Mouse (Mus musculus) neural tube, embryonic 15.5 days (tissue): ENCODE results near the gene Vps35l. TPM values are rescaled to one million over a fixed set of nuclear protein-coding genes. Genes with fewer than 3 reads are reported as not detected.

Experiments used
- ATAC-seq: fragments of 200-750 bp; cut with Nextera tagmentation; 2 replicates; pipeline ENCODE4 v1.8.0; 2017; ENCODE audit warnings: mild to moderate bottlenecking, moderate TSS enrichment, moderate library complexity; ENCODE audit not compliant: low FRiP score
- H3K27ac ChIP-seq: fragments of 300-500 bp; sonication (generic); replicated peaks from 2 replicates; pipeline ENCODE4 v1.5.1; 2015; ENCODE audit warnings: mild to moderate bottlenecking, inconsistent platforms
- H3K27me3 ChIP-seq: fragments of 300-500 bp; sonication (generic); replicated peaks from 2 replicates; pipeline ENCODE4 v1.6.1; 2015; ENCODE audit warnings: inconsistent platforms
- H3K36me3 ChIP-seq: fragments of 300-500 bp; sonication (generic); 2 replicates; pipeline ENCODE4 v1.6.1; 2015; ENCODE audit warnings: inconsistent platforms
- H3K4me1 ChIP-seq: fragments of 300-500 bp; sonication (generic); 2 replicates; pipeline ENCODE4 v1.6.1; 2015; ENCODE audit warnings: inconsistent platforms
- H3K4me2 ChIP-seq: fragments of 300-500 bp; sonication (generic); 2 replicates; pipeline ENCODE4 v1.6.1; 2015; ENCODE audit warnings: inconsistent platforms, mild to moderate bottlenecking, moderate library complexity
- H3K4me3 ChIP-seq: fragments of 300-500 bp; sonication (generic); replicated peaks from 2 replicates; pipeline ENCODE4 v1.5.1; 2015; ENCODE audit warnings: mild to moderate bottlenecking, inconsistent platforms
- H3K9ac ChIP-seq: fragments of 300-500 bp; sonication (generic); replicated peaks from 2 replicates; pipeline ENCODE4 v1.6.1; 2015; ENCODE audit warnings: mild to moderate bottlenecking, inconsistent platforms
- H3K9me3 ChIP-seq: fragments of 300-500 bp; sonication (generic); replicated peaks from 2 replicates; pipeline ENCODE4 v1.6.1; 2016; ENCODE audit warnings: inconsistent platforms
- WGBS: fragments of 180-500 bp; shearing (Covaris S2); methylation state at CpG from one replicate; pipeline ENCODE4 v1.1.7; 2015; ENCODE audit warnings: mixed read lengths; 5-methylcytosine and 5-hydroxymethylcytosine counted together
- polyA plus RNA-seq: library from polyadenylated mRNA; unstranded; fragments of >200 nt; fragmentation: Nextera tagmentation; extraction: Ambion mirVana; gene quantifications from 2 replicates; pipeline ENCODE4 v1.2.1, GENCODE M21; 2015

Vps35l gene
- polyA plus RNA-seq, 1 experiment from 2014 or later: 91.9 TPM

GRCm38 (mm10) chr7:118783305-118784001 is 43.4 kb downstream of the Vps35l start:
- Histone ChIP-seq H3K36me3 (peaks cover 63% of the 10 kb centered on the region), H3K4me2 (no peak overlapping the region), H3K27me3 (no peaks in the 10 kb centered on the region), H3K9ac (no peak overlapping the region), H3K9me3 (no peaks in the 10 kb centered on the region), H3K4me3 (no peak overlapping the region), H3K4me1 (no peaks in the 10 kb centered on the region), H3K27ac (no peak overlapping the region)
- whole genome bisulfite sequencing: 91% methylated on average over 9 of the region's 11 CpGs
- no peak for ATAC-seq

- Histone ChIP-seq H3K4me2 (no peak overlapping the region), H3K27ac (no peak overlapping the region), H3K9ac (no peak overlapping the region), H3K4me1 (no peaks in the 10 kb centered on the region), H3K4me3 (no peak overlapping the region), H3K27me3 (no peaks in the 10 kb centered on the region), H3K9me3 (no peaks in the 10 kb centered on the region), H3K36me3 (peaks cover 53% of the 10 kb centered on the region)
- ATAC-seq: no peak
- WGBS: 88% methylated on average over 6 of the region's 6 CpGs
Measured at GRCm38 (mm10) chr7:118786091-118786490, 46.1 kb downstream of the Vps35l start.

GRCm38 (mm10) chr7:118787326-118787725 is 47.3 kb downstream of the Vps35l start:
- 94% methylated on average over 5 of the region's 5 CpGs for whole genome bisulfite sequencing

GRCm38 (mm10) chr7:118788481-118788880 is 48.5 kb downstream of the Vps35l start:
- peaks cover 61% of the 10 kb centered on the region for H3K36me3 ChIP-seq
- no peak for ATAC-seq
- H3K4me2 ChIP-seq: no peak overlapping the region
- no peaks in the 10 kb centered on the region for H3K9me3 ChIP-seq
- no peak overlapping the region for H3K4me3 ChIP-seq
- H3K27me3 ChIP-seq: no peaks in the 10 kb centered on the region
- no peak overlapping the region for H3K27ac ChIP-seq
- H3K9ac ChIP-seq: no peak overlapping the region
- H3K4me1 ChIP-seq: no peaks in the 10 kb centered on the region
- WGBS: 75% methylated on average over 7 of the region's 7 CpGs

More at GRCm38 (mm10) chr7:118787326-118787725, 47.3 kb downstream of the Vps35l start:
- no peak overlapping the region for H3K27ac ChIP-seq
- H3K4me2 ChIP-seq: no peak overlapping the region
- no peak overlapping the region for H3K4me3 ChIP-seq
- ATAC-seq: no peak
- peaks cover 56% of the 10 kb centered on the region for H3K36me3 ChIP-seq
- H3K9ac ChIP-seq: no peak overlapping the region
- no peaks in the 10 kb centered on the region for H3K9me3 ChIP-seq
- H3K27me3 ChIP-seq: no peaks in the 10 kb centered on the region
- no peaks in the 10 kb centered on the region for H3K4me1 ChIP-seq

- ATAC-seq: no peak
- 90% methylated on average over 5 of the region's 5 CpGs for WGBS
- H3K27ac ChIP-seq: no peak overlapping the region
- no peak overlapping the region for H3K4me3 ChIP-seq
- no peak overlapping the region for H3K9ac ChIP-seq
- H3K27me3 ChIP-seq: no peaks in the 10 kb centered on the region
- H3K9me3 ChIP-seq: no peaks in the 10 kb centered on the region
- peaks cover 59% of the 10 kb centered on the region for H3K36me3 ChIP-seq
- no peaks in the 10 kb centered on the region for H3K4me1 ChIP-seq
- H3K4me2 ChIP-seq: no peak overlapping the region
Measured at GRCm38 (mm10) chr7:118790292-118790691, 50.3 kb downstream of the Vps35l start.

GRCm38 (mm10) chr7:118793899-118794298 is 53.9 kb downstream of the Vps35l start:
- H3K9ac ChIP-seq: no peak overlapping the region
- no peaks in the 10 kb centered on the region for H3K9me3 ChIP-seq
- H3K4me3 ChIP-seq: no peak overlapping the region
- H3K4me1 ChIP-seq: no peaks in the 10 kb centered on the region
- H3K4me2 ChIP-seq: no peak overlapping the region
- no peak for ATAC-seq
- no peaks in the 10 kb centered on the region for H3K27me3 ChIP-seq
- WGBS: 79% methylated on average over 8 of the region's 8 CpGs
- no peak overlapping the region for H3K27ac ChIP-seq
- H3K36me3 ChIP-seq: peaks cover 65% of the 10 kb centered on the region

- Histone ChIP-seq H3K4me3 (no peak overlapping the region), H3K9me3 (no peaks in the 10 kb centered on the region), H3K27ac (no peak overlapping the region), H3K4me2 (no peak overlapping the region), H3K27me3 (no peaks in the 10 kb centered on the region), H3K36me3 (peaks cover 70% of the 10 kb centered on the region), H3K9ac (no peak overlapping the region), H3K4me1 (no peaks in the 10 kb centered on the region)
- WGBS: 92% methylated on average over 8 of the region's 8 CpGs
- ATAC-seq: no peak
Measured at GRCm38 (mm10) chr7:118795779-118796178, 55.8 kb downstream of the Vps35l start.

GRCm38 (mm10) chr7:118796838-118797237 is 56.8 kb downstream of the Vps35l start:
- ATAC-seq: no peak

GRCm38 (mm10) chr7:118797600-118797999 is 57.6 kb downstream of the Vps35l start:
- ATAC-seq: no peak
- Histone ChIP-seq H3K4me3 (no peak overlapping the region), H3K36me3 (peaks cover 67% of the 10 kb centered on the region), H3K27me3 (no peaks in the 10 kb centered on the region), H3K4me2 (no peak overlapping the region), H3K9ac (no peak overlapping the region), H3K27ac (no peak overlapping the region), H3K9me3 (no peaks in the 10 kb centered on the region), H3K4me1 (no peaks in the 10 kb centered on the region)
- WGBS: 80% methylated on average over 7 of the region's 7 CpGs

More at GRCm38 (mm10) chr7:118796838-118797237, 56.8 kb downstream of the Vps35l start:
- Histone ChIP-seq H3K4me3 (no peak overlapping the region), H3K36me3 (peaks cover 66% of the 10 kb centered on the region), H3K9ac (no peak overlapping the region), H3K27me3 (no peaks in the 10 kb centered on the region), H3K4me1 (no peaks in the 10 kb centered on the region), H3K4me2 (no peak overlapping the region), H3K27ac (no peak overlapping the region), H3K9me3 (no peaks in the 10 kb centered on the region)
- 93% methylated on average over 9 of the region's 9 CpGs for WGBS

GRCm38 (mm10) chr7:118798105-118798570 is 58.1 kb downstream of the Vps35l start:
- 86% methylated on average over 6 of the region's 6 CpGs for WGBS
- Histone ChIP-seq H3K9me3 (no peaks in the 10 kb centered on the region), H3K27me3 (no peaks in the 10 kb centered on the region), H3K4me2 (no peak overlapping the region), H3K9ac (no peak overlapping the region), H3K4me1 (no peaks in the 10 kb centered on the region), H3K36me3 (peaks cover 68% of the 10 kb centered on the region), H3K4me3 (no peak overlapping the region), H3K27ac (no peak overlapping the region)
- ATAC-seq: no peak

GRCm38 (mm10) chr7:118800112-118800734 is 60.2 kb downstream of the Vps35l start:
- ATAC-seq: no peak
- H3K27ac ChIP-seq: no peak overlapping the region
- no peak overlapping the region for H3K4me2 ChIP-seq
- no peaks in the 10 kb centered on the region for H3K27me3 ChIP-seq
- H3K9ac ChIP-seq: no peak overlapping the region
- no peaks in the 10 kb centered on the region for H3K9me3 ChIP-seq
- H3K36me3 ChIP-seq: peaks cover 72% of the 10 kb centered on the region
- WGBS: 90% methylated on average over 15 of the region's 15 CpGs
- H3K4me3 ChIP-seq: no peak overlapping the region
- H3K4me1 ChIP-seq: no peaks in the 10 kb centered on the region

- Histone ChIP-seq H3K27me3 (no peaks in the 10 kb centered on the region), H3K36me3 (peaks cover 80% of the 10 kb centered on the region), H3K27ac (no peak overlapping the region), H3K4me2 (no peak overlapping the region), H3K9me3 (no peaks in the 10 kb centered on the region), H3K9ac (no peak overlapping the region), H3K4me3 (no peak overlapping the region), H3K4me1 (no peaks in the 10 kb centered on the region)
- no peak for ATAC-seq
- 91% methylated on average over 3 of the region's 3 CpGs for WGBS
Measured at GRCm38 (mm10) chr7:118801791-118802190, 61.8 kb downstream of the Vps35l start.
